Mouse (Mus musculus): Measurements from ENCODE around the gene Igfbp6. TPM values are rescaled to one million over a fixed set of nuclear protein-coding genes. Genes with fewer than 3 reads are reported as not detected.

Igfbp6 gene
- 17.1 and 17.2 TPM in 2 replicates for total RNA-seq (2021)
- long read RNA-seq, transcript Igfbp6-201 (4 exons, 1,112 nt): major isoform, 13 of 17 reads
- long read RNA-seq, partial matches to known transcripts: 4 of 17 reads
- long read RNA-seq, other reads (novel, unspliced or antisense): 0 of 17 reads

- DNase-seq: no peak
Observed at GRCm38 (mm10) chr15:102144274-102144711, at the start of gene Igfbp6. Gene Igfbp6 (plus strand): TSS chr15:102144362.

GRCm38 (mm10) chr15:102094988-102095387, 49.2 kb upstream of the Igfbp6 start:
- DNase-seq: no peak

DNA sequence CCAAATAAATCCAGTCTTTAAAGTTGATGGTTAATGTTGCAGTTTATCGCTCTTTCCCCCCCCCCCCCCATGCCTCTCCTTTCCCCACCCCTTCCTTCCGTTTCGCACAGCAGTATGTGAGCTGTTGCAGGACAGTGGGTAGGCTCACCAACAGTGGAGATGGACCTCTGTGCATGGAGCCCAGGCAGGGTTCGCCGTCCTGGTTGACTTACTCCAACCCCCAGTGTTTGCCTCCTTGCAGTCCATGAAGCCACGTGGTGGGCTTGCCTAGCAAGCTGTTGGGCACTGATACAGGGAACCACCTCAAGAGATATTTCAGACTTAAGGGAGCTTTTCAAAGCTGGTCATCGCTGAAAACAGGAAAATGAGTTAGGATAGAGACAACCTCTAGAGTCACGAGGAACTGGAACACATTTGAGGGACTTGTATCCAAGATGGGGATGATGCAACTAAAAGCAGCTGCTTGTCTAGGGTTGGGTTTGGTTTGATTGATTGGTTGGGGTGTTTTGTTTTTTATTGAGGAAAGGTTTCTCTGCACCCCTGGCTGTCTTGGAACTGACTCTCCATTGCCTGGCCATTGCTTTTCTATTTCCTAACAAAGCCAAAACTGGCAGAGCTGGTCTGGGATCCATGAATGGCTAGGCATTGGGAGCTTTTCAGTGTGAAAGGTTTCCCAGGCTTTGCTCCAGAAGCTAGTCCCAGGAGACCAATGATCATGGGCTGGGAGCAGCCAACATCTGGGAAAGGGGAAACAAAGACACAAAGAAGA, 46.8 kb upstream of the Igfbp6 start:
- DNase-seq: no peak

GRCm38 (mm10) chr15:102097991-102098555, 46.1 kb upstream of the Igfbp6 start:
- no peak for DNase-seq

GRCm38 (mm10) chr15:102099260-102099659, 44.9 kb upstream of the Igfbp6 start:
- DNase-seq: no peak

DNA sequence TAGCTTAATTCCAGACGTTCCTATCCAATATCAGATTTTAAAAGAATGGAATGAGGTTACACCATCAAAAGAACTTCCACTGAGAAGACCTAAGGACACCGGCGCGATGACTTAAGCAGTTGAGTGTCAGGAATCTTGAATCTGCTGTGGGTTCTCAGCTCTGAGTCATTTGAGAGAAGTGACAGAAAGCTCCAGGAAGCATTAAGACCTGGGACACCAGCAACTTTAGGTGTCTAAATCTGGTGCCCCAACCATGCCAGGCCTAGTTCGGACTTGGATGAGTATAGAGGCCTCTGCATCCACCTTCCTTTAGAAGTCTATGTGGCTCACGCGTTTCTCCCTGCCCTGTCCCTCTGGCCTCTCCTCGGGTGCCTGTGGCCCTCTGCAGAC, 44.4 kb upstream of the Igfbp6 start:
- no peak for DNase-seq

DNA sequence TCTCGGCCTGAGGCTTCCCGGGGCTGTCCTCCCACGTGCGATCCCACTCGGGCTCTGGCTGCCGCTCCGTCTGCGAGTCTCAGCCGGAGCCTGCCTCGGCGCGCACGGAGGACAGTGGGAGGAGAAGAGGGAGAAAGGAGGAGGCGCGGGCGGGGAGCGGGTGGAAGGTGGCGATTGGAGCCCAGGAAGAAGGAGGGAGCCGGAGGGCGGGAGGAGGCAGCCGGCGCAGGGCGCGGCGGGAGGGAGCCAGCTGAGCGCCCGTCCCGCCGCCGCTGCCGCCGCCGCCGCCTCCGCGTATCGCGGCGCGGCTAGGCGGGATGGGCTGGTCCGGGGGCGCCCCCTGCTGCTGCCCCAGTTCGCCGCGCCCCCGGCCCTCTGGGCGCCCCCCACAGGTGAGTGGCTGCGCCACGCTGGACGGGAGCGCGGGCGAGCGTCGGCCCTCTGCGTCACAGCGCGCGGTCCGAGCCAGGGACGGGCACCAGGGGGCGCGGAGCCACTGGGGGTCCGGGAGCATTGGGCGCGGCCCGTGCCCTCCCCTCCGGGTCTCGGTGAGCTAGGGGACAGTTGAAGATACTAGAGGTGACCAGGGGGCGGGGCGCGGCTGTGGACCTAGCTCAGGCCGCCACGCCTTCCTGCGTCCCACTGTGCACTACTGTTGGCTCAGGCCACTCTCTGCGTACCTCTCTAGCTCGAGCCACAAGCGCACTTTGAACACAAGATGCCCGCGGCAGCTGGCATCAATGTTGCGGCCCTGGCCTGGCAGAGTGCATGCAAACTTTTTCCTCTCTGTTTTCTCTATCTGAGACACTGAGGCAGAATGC, 43.8 kb upstream of the Igfbp6 start, which contains the start of gene Tns2:
Gene Tns2 (plus strand): TSS at position 253 of the 821 bp plus-strand sequence.
- DNase-seq: peak; percentile 90

DNA sequence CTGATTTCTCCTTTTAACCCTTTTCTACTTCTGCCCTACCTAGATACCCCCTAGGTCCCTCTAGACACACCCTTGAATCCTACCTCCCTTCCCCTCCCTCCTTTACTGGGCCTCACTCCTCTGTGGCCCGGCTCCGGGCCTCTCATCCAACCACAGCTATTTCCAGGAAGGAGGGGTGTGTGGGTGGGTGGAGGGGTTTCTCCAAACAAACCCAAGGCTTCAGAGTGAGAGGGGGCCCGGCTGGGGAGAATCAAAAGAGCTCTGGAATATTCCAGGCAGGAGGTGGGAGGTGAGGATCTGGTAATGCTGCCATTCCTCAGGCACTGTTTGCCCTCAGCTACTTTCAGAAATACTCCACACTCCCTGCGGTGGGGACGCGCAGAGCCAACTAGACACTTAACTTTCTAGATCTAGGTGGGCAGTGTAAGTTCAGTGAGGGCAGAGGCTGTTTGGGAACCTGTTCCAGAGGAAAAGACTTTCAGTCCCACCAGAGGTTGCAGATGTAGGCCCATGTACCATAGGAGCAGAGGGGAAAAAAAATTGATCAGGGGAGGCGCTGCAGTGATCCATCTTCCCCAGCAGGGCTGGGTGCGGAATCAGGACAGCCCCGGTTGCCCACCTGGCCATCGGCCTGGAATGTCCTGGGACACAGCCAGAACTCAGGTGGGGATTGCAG, 43.0 kb upstream of the Igfbp6 start:
- no peak for DNase-seq

DNA sequence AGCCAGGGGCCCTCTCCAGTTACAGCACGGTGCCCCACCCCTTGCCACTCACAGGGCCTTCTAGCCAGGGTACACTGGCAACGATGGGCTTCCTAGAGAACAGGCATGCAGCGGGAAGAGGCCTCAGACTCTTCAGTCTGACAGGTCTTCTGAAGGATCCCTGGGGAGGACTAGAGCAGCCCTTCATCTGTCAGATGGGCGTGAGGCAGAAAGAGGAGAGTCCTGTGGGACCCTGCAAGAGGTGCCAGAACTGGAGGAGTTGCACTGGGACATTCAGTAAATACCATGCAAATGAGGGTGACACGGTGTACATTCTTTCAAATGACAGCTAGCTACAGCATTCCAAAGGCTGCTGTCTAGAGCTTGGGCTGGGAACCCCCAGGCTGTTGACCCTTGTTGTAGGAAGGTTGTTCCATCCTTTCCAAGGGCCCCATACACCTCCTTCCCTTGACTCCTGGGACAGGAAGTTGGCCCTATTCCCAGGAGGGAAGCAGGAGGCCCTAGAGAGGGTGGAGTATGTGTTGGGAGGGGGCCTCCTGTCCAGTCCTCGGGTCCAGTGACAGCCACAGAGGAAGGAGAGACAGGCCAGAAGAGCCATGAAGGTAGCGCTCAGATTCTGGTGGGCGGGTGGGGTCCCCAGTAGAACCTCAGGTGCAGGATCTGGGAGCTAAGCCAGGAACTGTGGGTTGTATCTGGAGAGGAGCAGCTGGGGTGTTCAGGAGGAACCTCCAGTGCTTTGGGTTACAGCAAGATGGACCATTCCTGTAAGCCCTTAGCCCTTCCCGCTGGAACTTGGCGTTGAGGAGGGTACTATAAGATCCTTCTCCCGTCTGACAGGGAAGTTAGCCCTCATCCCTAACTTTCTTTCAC, 42.3 kb upstream of the Igfbp6 start:
- DNase-seq: no peak

DNA sequence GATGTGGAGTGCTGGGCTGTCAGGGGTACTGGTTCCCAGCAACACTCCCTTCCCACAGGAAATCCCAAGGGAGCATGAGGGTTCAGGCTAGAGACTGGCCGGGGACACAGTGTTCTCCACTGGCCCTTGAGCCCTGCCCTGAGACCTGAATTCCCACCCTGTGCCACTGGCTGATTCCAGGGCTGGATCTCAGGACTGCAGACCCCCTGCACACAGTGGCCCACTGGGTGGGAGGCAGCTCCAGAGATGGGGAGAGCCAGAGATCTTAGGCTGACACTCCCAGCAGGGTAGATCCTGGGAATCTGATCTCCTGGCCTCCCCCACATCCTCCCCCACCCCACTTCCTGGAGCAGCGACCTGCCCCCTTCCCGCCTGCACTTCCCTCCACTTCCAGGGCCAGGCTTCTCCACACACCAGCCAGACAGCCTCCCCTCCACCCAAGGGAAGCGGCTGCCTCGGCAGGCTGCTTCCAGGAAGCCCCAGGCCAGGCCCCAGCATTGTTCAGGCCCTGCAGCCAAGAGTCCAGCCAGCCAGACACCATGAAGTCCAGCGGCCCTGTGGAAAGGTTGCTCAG, 41.5 kb upstream of the Igfbp6 start:
- DNase-seq: peak; percentile 58

- DNase-seq: no peak
Observed at GRCm38 (mm10) chr15:102103371-102103946, 40.7 kb upstream of the Igfbp6 start.

GRCm38 (mm10) chr15:102103947-102104555, 40.1 kb upstream of the Igfbp6 start:
- peak; percentile 71 for DNase-seq

DNA sequence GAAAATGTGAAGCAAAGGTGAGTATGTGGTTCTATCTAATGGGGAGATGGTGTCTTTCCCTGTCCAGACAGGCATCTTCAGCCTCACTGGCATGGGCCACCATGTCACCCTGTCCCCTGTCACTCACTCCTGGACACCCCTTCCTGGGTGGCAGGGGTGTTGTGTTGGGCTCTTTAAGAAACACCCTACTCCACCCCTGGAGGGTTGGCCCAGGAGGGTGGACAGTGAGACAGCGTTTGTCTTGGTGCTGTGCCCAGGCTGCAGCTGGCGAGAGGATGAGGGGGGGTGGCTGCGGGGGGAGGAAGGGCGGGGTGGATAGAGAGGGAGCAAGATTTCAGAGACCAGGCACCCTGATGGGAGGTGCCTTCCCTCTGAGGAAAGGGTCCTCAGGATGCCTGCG, 38.8 kb upstream of the Igfbp6 start:
- DNase-seq: peak; percentile 79

GRCm38 (mm10) chr15:102105764-102106730, 38.1 kb upstream of the Igfbp6 start:
- DNase-seq: no peak

DNA sequence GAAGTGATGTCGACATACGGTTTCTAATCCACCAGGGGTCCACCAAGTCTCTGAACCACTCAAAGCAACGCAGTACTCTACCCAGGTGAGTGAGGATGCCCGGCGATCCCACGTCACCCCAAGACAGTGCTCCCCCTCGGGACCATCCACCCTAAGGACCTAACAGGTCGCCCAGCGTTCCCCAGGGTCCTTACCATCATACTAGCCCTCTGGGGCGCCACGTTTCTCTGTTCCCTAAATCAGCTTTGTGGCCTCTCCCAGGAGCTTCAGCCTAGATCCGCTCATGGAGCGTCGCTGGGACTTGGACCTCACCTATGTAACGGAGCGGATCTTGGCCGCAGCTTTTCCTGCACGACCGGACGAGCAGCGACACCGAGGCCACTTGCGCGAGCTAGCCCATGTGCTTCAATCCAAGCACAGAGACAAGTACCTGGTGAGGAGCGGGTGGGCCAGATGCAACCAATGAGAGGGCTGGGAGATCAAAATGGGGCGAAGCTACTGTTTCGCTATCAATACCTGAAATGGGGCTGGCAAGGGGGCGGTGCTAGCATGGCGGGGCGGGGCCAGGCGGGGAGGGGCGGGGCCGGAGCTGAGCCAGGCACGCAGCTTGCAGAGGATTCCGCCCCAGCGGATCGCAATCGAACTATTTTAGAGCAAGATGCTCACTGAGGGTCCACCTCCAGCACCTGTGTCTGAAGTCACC, 37.3 kb upstream of the Igfbp6 start:
- peak; percentile 54 for DNase-seq

GRCm38 (mm10) chr15:102107689-102108573, 36.2 kb upstream of the Igfbp6 start:
- peak; percentile 72 for DNase-seq
